Mouse (Mus musculus) liver, embryonic 15.5 days (tissue): ENCODE measurements around the gene Man2a1. TPM values are rescaled to one million over a fixed set of nuclear protein-coding genes. Genes with fewer than 3 reads are reported as not detected.
A peak's percentile ranks its signal among the peaks of the same experiment; 100 is the strongest.
"Not testable (repeated sequence)": the region's sequence is repeated elsewhere in the genome, so short reads cannot be mapped to it uniquely, and the experiment has no call there.

ENCODE experiments used
- ATAC-seq: fragments of 200-750 bp; cut with Nextera tagmentation; 2 replicates; pipeline ENCODE4 v1.8.0; 2017; ENCODE audit warnings: moderate number of reproducible peaks, mild to moderate bottlenecking, moderate library complexity; ENCODE audit not compliant: insufficient read depth
- H3K27ac ChIP-seq: fragments of 300-500 bp; sonication (generic); replicated peaks from 2 replicates; pipeline ENCODE4 v1.5.1; 2015; ENCODE audit warnings: mild to moderate bottlenecking, inconsistent platforms
- H3K27me3 ChIP-seq: fragments of 300-500 bp; sonication (generic); 2 replicates; pipeline ENCODE4 v1.6.1; 2015; ENCODE audit warnings: mild to moderate bottlenecking, inconsistent platforms
- H3K36me3 ChIP-seq: fragments of 300-500 bp; sonication (generic); replicated peaks from 2 replicates; pipeline ENCODE4 v1.6.1; 2015; ENCODE audit warnings: moderate library complexity, mild to moderate bottlenecking, inconsistent platforms
- H3K4me1 ChIP-seq: fragments of 300-500 bp; sonication (generic); replicated peaks from 2 replicates; pipeline ENCODE4 v1.6.1; 2015; ENCODE audit warnings: inconsistent platforms
- H3K4me2 ChIP-seq: fragments of 300-500 bp; sonication (generic); 2 replicates; pipeline ENCODE4 v1.6.1; 2015; ENCODE audit warnings: moderate library complexity, mild to moderate bottlenecking, inconsistent platforms
- H3K4me3 ChIP-seq: fragments of 300-500 bp; sonication (generic); replicated peaks from 2 replicates; pipeline ENCODE4 v1.5.1; 2015; ENCODE audit warnings: mild to moderate bottlenecking, inconsistent platforms
- H3K9ac ChIP-seq: fragments of 300-500 bp; sonication (generic); 2 replicates; pipeline ENCODE4 v1.6.1; 2015; ENCODE audit warnings: moderate library complexity, mild to moderate bottlenecking, inconsistent platforms
- H3K9me3 ChIP-seq: fragments of 300-500 bp; sonication (generic); replicated peaks from 2 replicates; pipeline ENCODE4 v1.6.1; 2016; ENCODE audit warnings: inconsistent platforms
- WGBS: fragments of 180-500 bp; shearing (Covaris S2); methylation state at CpG from one replicate; pipeline ENCODE4 v1.1.7; 2015; ENCODE audit warnings: mixed read lengths; ENCODE audit not compliant: insufficient replicate concordance; 5-methylcytosine and 5-hydroxymethylcytosine counted together
- polyA plus RNA-seq: library from polyadenylated mRNA; unstranded; fragments of >200 nt; fragmentation: Nextera tagmentation; extraction: Ambion mirVana; gene quantifications from 2 replicates; pipeline ENCODE4 v1.2.1, GENCODE M21; 2015

The Man2a1 gene
- polyA plus RNA-seq, 1 experiment from 2014 or later, result 5.0 TPM

DNA sequence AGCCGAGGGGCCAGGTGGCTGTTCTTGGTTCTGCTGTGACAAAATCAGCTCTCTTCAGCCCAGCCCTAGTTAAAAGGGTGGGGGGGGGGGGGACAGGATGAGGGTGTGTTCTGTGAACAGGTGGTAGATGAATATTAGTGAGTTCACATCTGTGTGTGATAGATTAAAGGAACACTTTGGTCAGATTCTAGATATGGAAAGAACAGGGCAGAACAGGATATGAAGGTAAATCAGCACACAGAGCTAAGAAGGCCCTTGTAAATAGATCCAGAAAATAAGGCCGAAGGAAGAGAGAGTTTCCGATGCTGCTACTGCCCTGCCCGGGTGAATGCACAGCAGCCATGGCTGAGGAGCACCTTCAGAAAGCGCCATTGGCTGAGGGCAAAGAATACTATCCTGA lies 154.7 kb downstream of the Man2a1 start:
- peaks cover 2% of the 10 kb centered on the region; the same call in 1 of the 2 replicates for H3K4me1 ChIP-seq
- WGBS, result 63% methylated on average over 5 of the region's 5 CpGs
- no peak overlapping the region for H3K4me2 ChIP-seq
- H3K9ac ChIP-seq, result no peak overlapping the region
- no peak for ATAC-seq
- no peaks in the 10 kb centered on the region for H3K27me3 ChIP-seq
- H3K4me3 ChIP-seq, result no peak overlapping the region
- no peak overlapping the region for H3K27ac ChIP-seq
- peaks cover 10% of the 10 kb centered on the region for H3K36me3 ChIP-seq
- no peaks in the 10 kb centered on the region for H3K9me3 ChIP-seq

- not testable (repeated sequence) for H3K9ac ChIP-seq, H3K9me3 ChIP-seq, H3K4me1 ChIP-seq, H3K36me3 ChIP-seq, ATAC-seq, H3K27me3 ChIP-seq, H3K4me3 ChIP-seq, H3K27ac ChIP-seq, H3K4me2 ChIP-seq
- WGBS, result 82% methylated on average over 4 of the region's 4 CpGs
Observed at GRCm38 (mm10) chr17:64762651-64763050, 162.1 kb downstream of the Man2a1 start.

- no peak overlapping the region for H3K9ac ChIP-seq
- no peaks in the 10 kb centered on the region for H3K4me1 ChIP-seq
- no peak overlapping the region for H3K27ac ChIP-seq
- H3K36me3 ChIP-seq, result no peaks in the 10 kb centered on the region
- no peak overlapping the region for H3K4me2 ChIP-seq
- 81% methylated on average over 4 of the region's 4 CpGs for WGBS
- no peak overlapping the region for H3K4me3 ChIP-seq
- ATAC-seq, result no peak
- H3K9me3 ChIP-seq, result no peaks in the 10 kb centered on the region
- no peaks in the 10 kb centered on the region for H3K27me3 ChIP-seq
Observed at GRCm38 (mm10) chr17:64763491-64763890, 163.0 kb downstream of the Man2a1 start.

DNA sequence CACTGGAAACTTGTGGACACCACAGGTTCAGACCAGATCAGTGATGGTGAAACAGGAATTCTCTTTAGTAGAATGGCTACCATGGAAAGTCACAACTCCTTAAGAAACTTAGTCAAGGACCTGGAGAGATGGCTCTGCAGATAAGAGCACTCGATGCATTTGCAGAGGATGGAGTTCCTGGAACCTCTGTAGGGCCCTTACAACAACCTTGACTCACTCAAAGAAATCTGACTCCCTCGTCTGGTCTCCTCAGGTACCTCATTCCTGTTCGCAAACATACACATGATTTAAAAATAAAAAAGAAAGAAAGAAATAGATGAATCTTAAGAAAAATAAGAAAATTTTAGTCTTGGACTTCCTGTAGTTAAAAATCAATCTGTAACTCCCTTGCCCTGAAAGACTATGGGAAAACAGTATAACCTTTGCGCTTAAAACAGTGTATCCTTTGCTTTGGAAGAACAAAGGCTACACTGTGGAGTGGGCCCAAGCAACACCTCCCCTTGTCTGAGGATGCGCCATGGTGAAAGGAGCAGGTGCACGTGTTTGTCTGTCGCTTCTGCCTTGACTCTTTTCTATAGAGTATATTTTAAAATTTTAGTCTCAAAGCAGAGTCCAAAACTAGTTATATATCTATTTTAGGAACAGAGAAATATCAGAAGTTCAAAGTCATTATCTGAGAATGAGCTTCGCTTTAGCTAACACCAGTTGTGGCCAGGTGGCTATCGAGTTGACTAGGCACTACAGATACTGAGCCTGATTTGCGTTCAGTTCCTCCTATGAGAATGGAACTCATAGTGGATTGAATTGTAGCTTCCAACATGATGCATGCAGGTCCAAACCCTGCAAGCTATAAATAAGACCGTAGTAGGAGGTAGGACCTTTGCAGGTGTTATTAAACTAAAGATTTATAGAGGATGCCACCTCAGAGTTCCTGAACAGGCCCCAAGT lies 163.9 kb downstream of the Man2a1 start:
- H3K9me3 ChIP-seq, result no peaks in the 10 kb centered on the region
- no peak overlapping the region for H3K4me3 ChIP-seq
- no peak overlapping the region for H3K9ac ChIP-seq
- no peak overlapping the region for H3K4me2 ChIP-seq
- WGBS, result 70% methylated on average over 11 of the region's 11 CpGs
- no peak for ATAC-seq
- H3K27ac ChIP-seq, result no peak overlapping the region
- H3K4me1 ChIP-seq, result no peaks in the 10 kb centered on the region
- no peaks in the 10 kb centered on the region for H3K36me3 ChIP-seq
- H3K27me3 ChIP-seq, result no peaks in the 10 kb centered on the region

DNA sequence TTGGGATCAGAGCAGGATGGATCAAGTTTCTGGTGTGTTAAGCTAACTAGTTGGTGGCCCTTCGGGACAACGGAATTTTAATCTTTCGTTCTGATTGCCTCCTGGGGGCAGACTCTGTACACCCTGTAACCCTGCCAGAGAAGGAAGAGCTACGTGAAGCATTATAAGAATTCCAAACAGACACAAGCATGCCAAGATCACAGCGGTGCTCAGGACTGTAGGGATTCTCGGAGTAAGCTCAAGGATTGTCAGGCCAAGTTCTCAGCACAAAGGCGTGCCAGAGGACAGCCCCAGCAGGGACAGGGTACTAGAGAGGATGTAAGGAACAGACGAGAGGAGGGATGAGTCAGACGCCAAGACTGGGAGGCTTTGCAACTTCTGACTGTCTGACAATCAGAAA lies 164.8 kb downstream of the Man2a1 start:
- H3K27ac ChIP-seq, result no peak overlapping the region

DNA sequence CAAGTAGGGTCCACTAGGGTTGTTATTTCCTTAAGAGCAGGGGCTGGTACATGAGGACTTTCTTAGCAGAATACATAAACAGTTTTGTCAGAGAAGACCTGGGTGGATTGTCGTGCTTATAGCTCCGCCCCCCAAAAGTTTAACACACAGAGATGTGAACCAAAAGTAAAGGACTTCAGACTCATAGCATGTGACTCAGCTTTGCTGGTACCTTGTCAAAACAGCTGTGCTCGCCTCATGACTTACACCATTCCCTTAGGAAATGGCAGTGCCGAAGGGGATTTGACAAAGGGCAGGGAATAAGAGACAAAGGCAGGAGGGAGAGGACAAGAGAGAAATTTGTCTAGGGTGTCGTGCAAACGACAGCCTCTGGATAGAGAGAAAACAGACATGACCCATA lies 166.0 kb downstream of the Man2a1 start:
- Histone ChIP-seq H3K4me1 (no peaks in the 10 kb centered on the region), H3K27me3 (no peaks in the 10 kb centered on the region), H3K4me2 (no peak overlapping the region), H3K9ac (no peak overlapping the region), H3K4me3 (no peak overlapping the region), H3K9me3 (no peaks in the 10 kb centered on the region), H3K36me3 (no peaks in the 10 kb centered on the region), H3K27ac (no peak overlapping the region)
- ATAC-seq, result no peak
- WGBS, result 56% methylated on average over 6 of the region's 6 CpGs

More for the DNA sequence above, 164.8 kb downstream of the Man2a1 start:
- no peaks in the 10 kb centered on the region for H3K9me3 ChIP-seq
- H3K27me3 ChIP-seq, result no peaks in the 10 kb centered on the region
- no peaks in the 10 kb centered on the region for H3K36me3 ChIP-seq
- no peak overlapping the region for H3K9ac ChIP-seq
- H3K4me2 ChIP-seq, result no peak overlapping the region
- no peak overlapping the region for H3K4me3 ChIP-seq
- no peaks in the 10 kb centered on the region for H3K4me1 ChIP-seq
- ATAC-seq, result no peak
- 67% methylated on average over 9 of the region's 9 CpGs for WGBS

GRCm38 (mm10) chr17:64770277-64770676 lies 169.7 kb downstream of the Man2a1 start:
- Histone ChIP-seq H3K9me3 (no peaks in the 10 kb centered on the region), H3K36me3 (no peaks in the 10 kb centered on the region), H3K27ac (no peak overlapping the region), H3K9ac (no peak overlapping the region), H3K27me3 (no peaks in the 10 kb centered on the region), H3K4me3 (no peak overlapping the region), H3K4me2 (no peak overlapping the region), H3K4me1 (no peaks in the 10 kb centered on the region)
- 74% methylated on average over 1 of the region's 1 CpGs for WGBS
- ATAC-seq, result no peak

- H3K9me3 ChIP-seq, result no peaks in the 10 kb centered on the region
- H3K27ac ChIP-seq, result no peak overlapping the region
- H3K9ac ChIP-seq, result no peak overlapping the region
- no peak overlapping the region for H3K4me3 ChIP-seq
- ATAC-seq, result no peak
- H3K4me2 ChIP-seq, result no peak overlapping the region
- no peaks in the 10 kb centered on the region for H3K27me3 ChIP-seq
- no peaks in the 10 kb centered on the region for H3K36me3 ChIP-seq
- H3K4me1 ChIP-seq, result no peaks in the 10 kb centered on the region
Observed at GRCm38 (mm10) chr17:64772611-64773010, 172.1 kb downstream of the Man2a1 start.

GRCm38 (mm10) chr17:64774218-64774617 lies 173.7 kb downstream of the Man2a1 start:
- Histone ChIP-seq H3K4me1 (no peaks in the 10 kb centered on the region), H3K4me3 (no peak overlapping the region), H3K9ac (no peak overlapping the region), H3K9me3 (no peaks in the 10 kb centered on the region), H3K27me3 (no peaks in the 10 kb centered on the region), H3K27ac (no peak overlapping the region), H3K36me3 (no peaks in the 10 kb centered on the region), H3K4me2 (no peak overlapping the region)
- no peak for ATAC-seq
- 64% methylated on average over 5 of the region's 5 CpGs for WGBS

- no peak overlapping the region for H3K4me2 ChIP-seq
- H3K4me3 ChIP-seq, result no peak overlapping the region
- H3K4me1 ChIP-seq, result no peaks in the 10 kb centered on the region
- WGBS, result 60% methylated on average over 3 of the region's 3 CpGs
- peak; percentile 65 for ATAC-seq
- H3K27ac ChIP-seq, result no peak overlapping the region
- no peaks in the 10 kb centered on the region for H3K9me3 ChIP-seq
- no peaks in the 10 kb centered on the region for H3K27me3 ChIP-seq
- no peak overlapping the region for H3K9ac ChIP-seq
- H3K36me3 ChIP-seq, result no peaks in the 10 kb centered on the region
Observed at GRCm38 (mm10) chr17:64778300-64778699, 177.8 kb downstream of the Man2a1 start.

DNA sequence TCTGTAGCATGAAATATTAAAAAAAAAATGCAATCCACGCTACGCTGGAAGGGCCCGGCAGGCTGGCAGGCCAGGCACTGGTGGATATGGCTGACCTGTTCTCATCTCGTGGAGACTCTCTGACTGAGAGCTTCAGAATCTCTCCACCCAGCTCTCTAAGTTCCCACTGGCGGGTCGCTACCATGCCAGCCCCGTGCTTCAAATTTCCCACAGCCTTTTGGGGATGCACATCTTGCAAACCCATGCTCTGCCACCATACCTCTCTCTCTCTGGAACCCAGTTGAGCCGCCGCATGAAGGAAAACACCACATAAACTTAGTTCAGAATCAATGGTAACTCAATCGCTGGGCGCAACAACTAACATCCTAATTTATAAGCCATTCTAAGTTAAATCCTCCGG lies 178.2 kb downstream of the Man2a1 start:
- ATAC-seq, result no peak
- H3K27ac ChIP-seq, result no peak overlapping the region
- no peak overlapping the region for H3K4me2 ChIP-seq
- H3K4me3 ChIP-seq, result no peak overlapping the region
- H3K27me3 ChIP-seq, result no peaks in the 10 kb centered on the region
- no peak overlapping the region for H3K9ac ChIP-seq
- no peaks in the 10 kb centered on the region for H3K4me1 ChIP-seq
- no peaks in the 10 kb centered on the region for H3K36me3 ChIP-seq
- WGBS, result 74% methylated on average over 12 of the region's 12 CpGs
- no peaks in the 10 kb centered on the region for H3K9me3 ChIP-seq
